Mouse (Mus musculus): ENCODE results near the gene Rab15.
"Not testable (repeated sequence)": the region's sequence is repeated elsewhere in the genome, so short reads cannot be mapped to it uniquely, and the experiment has no call there.

Gene Rab15

DNA sequence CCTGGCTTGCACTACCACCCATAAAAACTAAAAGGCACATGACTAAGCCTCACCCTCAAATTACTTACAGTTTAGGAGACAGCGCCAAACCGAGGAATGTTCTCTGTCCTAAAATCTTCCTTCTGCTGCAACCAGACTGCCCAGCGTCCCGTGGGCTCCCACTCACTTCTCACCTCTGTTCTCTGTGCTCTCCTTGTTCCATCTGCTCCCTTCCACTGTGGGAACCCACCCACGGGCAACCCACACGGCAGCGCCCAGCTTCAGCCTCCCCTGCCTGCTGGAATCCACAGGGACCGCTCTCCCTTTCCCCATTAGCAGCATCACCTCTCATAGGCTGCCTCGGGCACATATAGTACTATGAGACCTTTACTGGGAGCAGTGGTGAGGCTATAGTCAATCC, 3.8 kb downstream of the Rab15 start:
- DNase-seq (ENCODE audit: low spot score), result no peak

GRCm38 (mm10) chr12:76818120-76818519, 4.6 kb downstream of the Rab15 start:
- peak; percentile 80 for DNase-seq (ENCODE audit: low spot score)

GRCm38 (mm10) chr12:76817176-76817575, 5.5 kb downstream of the Rab15 start:
- DNase-seq (ENCODE audit: low spot score), result no peak

DNA sequence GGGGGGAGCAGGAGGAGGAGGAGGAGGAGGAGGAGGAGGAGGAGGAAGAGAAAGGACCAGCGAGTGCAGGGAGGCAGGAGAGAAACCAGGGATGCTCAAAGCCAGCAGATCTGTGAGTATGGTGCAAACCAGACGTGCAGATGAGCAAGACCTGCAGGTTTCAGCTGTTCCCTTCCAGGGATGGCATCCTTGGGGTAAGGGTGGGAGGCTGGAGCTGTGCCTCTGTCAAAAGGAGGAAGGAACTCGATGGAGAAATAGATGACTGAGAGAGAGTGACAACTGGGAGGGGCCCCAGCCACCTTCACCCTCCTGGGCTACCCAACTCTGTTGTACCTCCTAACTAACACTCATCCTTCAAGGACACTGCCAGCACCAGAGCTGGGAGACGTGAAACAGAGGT, 6.0 kb downstream of the Rab15 start:
- no peak for DNase-seq (ENCODE audit: low spot score)

GRCm38 (mm10) chr12:76814120-76814519, 8.6 kb downstream of the Rab15 start:
- no peak for DNase-seq (ENCODE audit: low spot score)

GRCm38 (mm10) chr12:76813543-76813942, 9.2 kb downstream of the Rab15 start:
- no peak for DNase-seq (ENCODE audit: low spot score)

DNA sequence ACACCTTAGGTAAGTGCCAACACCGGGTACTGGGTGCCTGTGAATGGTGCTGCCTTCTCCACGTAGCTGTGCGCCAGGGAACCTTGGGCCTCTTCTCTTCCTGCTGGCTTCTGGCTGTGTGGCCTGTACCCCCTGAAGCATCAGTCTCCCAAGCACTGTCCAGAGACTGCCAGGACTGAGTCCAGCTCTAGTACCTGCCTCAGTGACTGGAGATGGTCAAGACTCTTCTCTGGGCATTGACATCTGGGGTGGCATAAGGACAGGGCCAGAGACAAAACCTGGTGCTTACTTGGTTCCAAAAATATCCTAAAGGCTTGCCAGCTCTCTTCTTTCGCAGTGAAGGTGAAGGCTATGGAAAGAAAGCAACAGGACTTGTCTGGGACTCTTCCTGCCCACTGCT, 11.7 kb downstream of the Rab15 start:
- no peak for DNase-seq (ENCODE audit: low spot score)

DNA sequence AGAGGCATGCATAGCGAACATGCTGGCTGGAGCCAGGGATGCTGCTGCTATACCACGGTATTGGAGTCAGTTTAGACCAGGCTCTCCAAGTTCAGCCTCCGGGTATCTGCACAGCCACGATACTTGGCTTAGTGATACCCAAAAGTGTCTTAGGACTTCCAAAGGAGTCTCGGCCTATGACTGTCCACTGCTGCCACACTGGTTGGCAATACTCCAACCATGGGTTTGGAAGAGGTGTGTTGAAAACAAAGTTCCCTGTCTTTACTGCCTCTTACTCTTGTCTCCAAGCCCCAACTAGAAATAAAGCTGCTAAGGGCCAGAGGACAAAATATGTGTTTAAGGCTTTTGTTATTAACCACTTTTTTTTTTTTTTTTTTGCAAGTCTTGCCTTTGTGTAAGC, 12.2 kb downstream of the Rab15 start:
- DNase-seq (ENCODE audit: low spot score), result no peak

GRCm38 (mm10) chr12:76807796-76808195, 14.9 kb downstream of the Rab15 start:
- no peak for DNase-seq (ENCODE audit: low spot score)

- no peak for DNase-seq (ENCODE audit: low spot score)
These were observed 17.5 kb downstream of the Rab15 start for GRCm38 (mm10) chr12:76805056-76805811.

DNA sequence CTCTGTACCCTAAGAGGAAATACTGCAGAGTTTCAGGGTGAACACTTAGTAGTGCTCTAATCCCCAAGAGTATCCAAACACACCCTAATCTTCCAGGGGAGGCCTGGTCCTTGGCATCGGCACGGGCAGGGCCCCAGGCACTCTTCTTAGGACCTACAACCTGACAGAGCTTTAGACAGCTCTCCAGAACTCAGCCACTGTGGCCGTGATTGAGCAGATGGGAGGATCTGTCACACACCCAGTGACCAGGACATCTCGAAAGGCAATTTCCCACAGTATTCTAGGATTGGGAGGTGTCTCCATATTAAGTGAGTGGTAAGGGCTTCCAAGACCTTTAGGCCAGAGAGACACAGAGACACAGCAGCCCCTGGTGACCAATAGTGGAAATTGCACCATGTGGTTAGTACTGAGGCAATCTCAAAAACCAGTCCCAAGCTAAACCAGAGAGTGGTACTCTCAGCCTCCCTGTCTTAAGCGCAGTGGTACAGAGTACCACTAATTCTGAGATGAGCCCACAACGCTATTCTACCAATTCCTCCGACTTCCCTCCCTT, 18.9 kb downstream of the Rab15 start:
- peak; percentile 52 for DNase-seq (ENCODE audit: low spot score)

- DNase-seq (ENCODE audit: low spot score), result no peak
These were observed 19.7 kb downstream of the Rab15 start for GRCm38 (mm10) chr12:76803028-76803427.

DNA sequence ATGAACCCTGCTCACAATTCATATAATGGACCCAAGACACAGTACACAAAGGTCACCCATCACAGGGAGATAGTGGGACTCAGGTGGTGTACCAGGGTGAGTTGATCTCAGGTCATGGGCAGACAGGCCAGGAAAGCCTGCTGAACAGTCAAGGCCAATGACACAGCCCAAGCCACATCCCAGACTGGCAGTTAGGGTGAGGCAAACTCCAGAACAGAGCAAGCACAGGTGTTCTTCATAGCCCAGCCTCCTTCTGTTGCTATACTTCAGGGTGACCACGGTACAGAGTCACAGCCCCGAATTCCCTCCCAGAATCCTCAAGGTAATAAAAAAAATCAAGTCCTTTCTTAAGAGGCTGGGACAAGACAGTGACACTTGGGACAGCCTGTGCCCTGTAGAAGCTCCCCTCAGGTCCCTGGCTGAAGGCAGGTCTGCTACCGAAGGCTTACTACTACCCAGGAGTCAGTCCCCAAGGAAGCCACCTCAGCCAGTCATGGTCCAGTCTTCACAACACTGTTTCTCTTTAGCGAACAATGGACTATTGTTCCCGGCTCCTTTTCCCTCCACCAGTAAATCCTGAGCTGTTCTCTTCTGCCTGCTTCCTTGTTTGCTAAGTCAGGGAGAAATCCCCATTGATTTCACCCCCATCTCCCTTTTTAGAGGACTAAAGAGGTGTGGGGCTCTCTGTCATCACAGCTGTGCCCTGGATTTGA, 24.5 kb downstream of the Rab15 start:
- DNase-seq (ENCODE audit: low spot score), result no peak

DNA sequence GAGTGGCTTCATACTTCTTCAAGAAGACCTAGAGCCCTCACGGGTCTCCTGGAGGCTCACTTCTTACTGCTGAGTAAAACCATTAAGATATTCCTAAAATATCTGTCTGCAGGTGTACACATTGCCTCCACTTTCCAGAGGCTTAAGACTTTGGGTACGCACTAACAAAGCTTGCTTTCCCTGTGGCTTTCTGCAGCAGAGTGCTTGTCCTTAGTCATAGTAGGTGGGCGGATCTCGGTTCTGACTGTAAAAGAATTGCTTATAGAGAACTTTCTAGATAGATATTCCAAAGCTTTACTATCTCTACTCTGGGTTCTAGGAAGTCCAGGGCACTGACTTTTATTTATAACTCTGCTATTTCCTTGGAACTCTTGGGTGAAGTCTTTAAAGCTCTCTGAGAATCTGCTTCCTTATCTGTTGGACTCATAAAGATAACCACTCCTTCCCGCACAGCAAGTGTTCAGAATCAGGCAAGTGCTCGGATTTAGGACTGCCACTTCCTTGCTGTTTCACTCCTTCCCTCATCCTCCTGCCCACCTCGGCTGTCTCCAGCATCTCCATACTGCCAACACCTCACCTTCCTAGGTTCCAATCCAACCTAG, 25.7 kb downstream of the Rab15 start:
- DNase-seq (ENCODE audit: low spot score), result no peak

GRCm38 (mm10) chr12:76795350-76795749, 27.4 kb downstream of the Rab15 start, which contains the start of gene Gpx2:
TSS of gene Gpx2 (minus strand) at chr12:76795554.
- no peak for DNase-seq (ENCODE audit: low spot score)

DNA sequence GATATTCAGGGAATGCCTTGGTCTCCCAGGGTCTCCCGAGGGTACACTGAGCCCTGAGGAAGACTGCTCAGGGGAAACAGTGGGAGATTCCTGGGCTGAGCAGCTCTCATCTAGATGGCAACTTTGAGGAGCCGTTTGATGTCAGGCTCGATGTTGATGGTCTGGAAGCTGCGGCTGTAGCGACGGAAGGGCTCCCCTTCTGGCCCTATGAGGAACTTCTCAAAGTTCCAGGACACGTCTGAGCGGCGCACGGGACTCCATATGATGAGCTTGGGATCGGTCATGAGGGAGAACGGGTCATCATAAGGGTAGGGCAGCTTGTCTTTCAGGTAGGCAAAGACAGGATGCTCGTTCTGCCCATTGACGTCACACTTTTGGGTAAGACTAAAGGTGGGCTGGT, 30.2 kb downstream of the Rab15 start:
- not testable (repeated sequence) for DNase-seq (ENCODE audit: low spot score)

- no peak for DNase-seq (ENCODE audit: low spot score)
These were observed 32.1 kb downstream of the Rab15 start for GRCm38 (mm10) chr12:76790446-76791084.

GRCm38 (mm10) chr12:76784056-76784619, 38.6 kb downstream of the Rab15 start:
- no peak for DNase-seq (ENCODE audit: low spot score)

GRCm38 (mm10) chr12:76780639-76781468, 41.9 kb downstream of the Rab15 start:
- DNase-seq (ENCODE audit: low spot score), result no peak

- no peak for DNase-seq (ENCODE audit: low spot score)
These were observed 42.8 kb downstream of the Rab15 start for GRCm38 (mm10) chr12:76779951-76780350.

All from urinary bladder, postnatal 14 days (tissue).